ENCODE assay signal across 8 mouse cellular contexts in the genomic region with DNA sequence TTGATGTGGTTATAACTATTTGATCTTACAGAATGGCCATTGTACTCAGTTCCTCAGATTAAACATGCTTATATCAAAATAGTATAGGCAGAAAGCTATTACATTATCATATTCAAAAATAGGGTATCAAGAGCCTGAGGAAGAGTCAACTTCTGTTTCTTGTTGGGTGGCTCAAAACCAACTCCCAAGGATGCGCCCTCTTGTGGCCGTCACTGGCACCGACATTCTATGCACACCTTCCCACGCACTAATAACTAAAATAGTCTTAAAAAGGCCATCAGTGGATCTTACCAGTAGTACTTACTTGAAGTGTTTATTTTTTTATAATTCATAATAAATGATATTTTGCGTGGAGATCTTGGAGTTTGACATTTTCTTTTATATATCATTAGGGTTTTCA. TPM values are rescaled to one million over a fixed set of nuclear protein-coding genes. Genes with fewer than 3 reads are reported as not detected.
A peak's percentile ranks its signal among the peaks of the same experiment; 100 is the strongest.
DNase-seq lines count a peak whose midpoint lies in the region; ATAC-seq and TF ChIP-seq lines count a peak whose summit lies in the region.

No protein-coding gene starts in this region.

- H3K27me3 ChIP-seq in lung, embryonic 14.5 days (ENCODE audit: insufficient read depth, low read length), result no peaks in the 10 kb centered on the region

- TF ChIP-seq CTCF in lung, embryonic 14.5 days (IDR thresholded peaks at IDR 0.05; ENCODE audit: low read depth), result peak; percentile 79

- H3K9me3 ChIP-seq in lung, embryonic 14.5 days (ENCODE audit: low read depth, low read length), result no peaks in the 10 kb centered on the region

- no peak overlapping the region for H3K4me2 ChIP-seq in lung, embryonic 14.5 days

- 26% methylated on average over 5 of the region's 5 CpGs for WGBS in lung, embryonic 14.5 days

- ATAC-seq in cerebellum, adult (ENCODE audit: insufficient number of reproducible peaks, low FRiP score, low TSS enrichment), result no peak
- no peak for ATAC-seq in lung, embryonic 14.5 days (ENCODE audit: insufficient read depth)

- peak; percentile 36 for DNase-seq in cerebellum, adult 8-10 months
- DNase-seq in urinary bladder, adult 2 months (ENCODE audit: low spot score), result peak; percentile 31
- DNase-seq in urinary bladder, postnatal 10 days (ENCODE audit: low spot score), result no peak
- peak; percentile 80 for DNase-seq in embryo, embryonic 10.5 days (ENCODE audit: low spot score)
- DNase-seq in kidney, adult 8-10 months, result peak; percentile 35 to 63
- DNase-seq in lung, embryonic 14.5 days, result peak; percentile 84
- DNase-seq in spleen, adult 12 weeks (ENCODE audit: low spot score), result peak; percentile 41

- no peak overlapping the region for H3K27ac ChIP-seq in lung, embryonic 14.5 days (ENCODE audit: low read depth)

- H3K4me1 ChIP-seq in lung, embryonic 14.5 days (ENCODE audit: insufficient read depth), result 0 out of 2 replicates have a peak, but pooled peaks cover 4% of the 10 kb centered on the region

- peaks cover 34% of the 10 kb centered on the region for H3K36me3 ChIP-seq in lung, embryonic 14.5 days (ENCODE audit: insufficient read depth)

- H3K4me3 ChIP-seq in lung, embryonic 14.5 days (ENCODE audit: low read depth, low read length), result no peak overlapping the region

- H3K9ac ChIP-seq in lung, embryonic 14.5 days, result no peak overlapping the region

RNA-seq across cellular contexts. Expression of a gene that starts 4.8 kb away (rescaled TPM):
- polyA plus RNA-seq in urinary bladder, adult 2 months (2012; rRNA removed), result 56.9 and 59.8 TPM in 2 replicates
- polyA plus RNA-seq in lung, embryonic 14.5 days (2014; fragmentation: Nextera tagmentation; extraction: Ambion mirVana), result 56.4 and 58.1 TPM in 2 replicates

RNA-seq across cellular contexts. Expression of a gene that starts 29.8 kb away (rescaled TPM):
- 4.6 and 6.6 TPM in 2 replicates for polyA plus RNA-seq in urinary bladder, adult 2 months (2012; rRNA removed)
- 0.70 and 1.2 TPM in 2 replicates for polyA plus RNA-seq in lung, embryonic 14.5 days (2014; fragmentation: Nextera tagmentation; extraction: Ambion mirVana)

RNA-seq across cellular contexts. Expression of a gene that starts 30.3 kb away (rescaled TPM):
- 112 and 135 TPM in 2 replicates for polyA plus RNA-seq in urinary bladder, adult 2 months (2012; rRNA removed)
- 87.1 and 89.0 TPM in 2 replicates for polyA plus RNA-seq in lung, embryonic 14.5 days (2014; fragmentation: Nextera tagmentation; extraction: Ambion mirVana)
